Mouse (Mus musculus): ENCODE results near the gene Gm20388.

DNA sequence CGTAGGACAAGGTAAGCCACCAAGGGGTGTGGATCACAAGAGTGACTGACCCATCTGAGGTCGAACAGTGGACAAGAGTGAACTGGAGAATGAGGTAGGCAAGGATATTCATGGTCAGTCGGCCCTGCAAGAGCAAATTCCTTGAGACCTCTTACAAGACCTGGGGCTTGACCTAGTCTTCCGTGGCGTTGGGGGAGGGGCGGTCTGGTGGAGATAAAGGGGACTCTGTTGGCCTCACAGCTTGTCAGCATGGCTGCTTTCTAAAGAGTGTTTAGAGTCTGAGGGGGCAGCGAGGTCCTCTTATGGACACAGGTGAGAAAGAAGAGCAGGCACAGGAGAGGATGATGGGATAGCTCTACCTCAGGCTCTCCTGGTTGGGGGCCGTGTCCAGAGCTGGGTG, 258.5 kb downstream of the Gm20388 start:
- TF ChIP-seq CTCF (IDR thresholded peaks at IDR 0.05; ENCODE audit: borderline replicate concordance, insufficient read depth, low read depth, low read length): no peak
- no peak for TF ChIP-seq POLR2A (IDR thresholded peaks at IDR 0.05; ENCODE audit: borderline replicate concordance, insufficient read depth, low read length)
